Mouse (Mus musculus): ENCODE results near the gene Cdc40. TPM values are rescaled to one million over a fixed set of nuclear protein-coding genes. Genes with fewer than 3 reads are reported as not detected.

Cdc40 gene
- 28.2 and 29.2 TPM in 2 replicates for polyA plus RNA-seq (2015; fragmentation: Nextera tagmentation; extraction: Ambion mirVana)

DNA sequence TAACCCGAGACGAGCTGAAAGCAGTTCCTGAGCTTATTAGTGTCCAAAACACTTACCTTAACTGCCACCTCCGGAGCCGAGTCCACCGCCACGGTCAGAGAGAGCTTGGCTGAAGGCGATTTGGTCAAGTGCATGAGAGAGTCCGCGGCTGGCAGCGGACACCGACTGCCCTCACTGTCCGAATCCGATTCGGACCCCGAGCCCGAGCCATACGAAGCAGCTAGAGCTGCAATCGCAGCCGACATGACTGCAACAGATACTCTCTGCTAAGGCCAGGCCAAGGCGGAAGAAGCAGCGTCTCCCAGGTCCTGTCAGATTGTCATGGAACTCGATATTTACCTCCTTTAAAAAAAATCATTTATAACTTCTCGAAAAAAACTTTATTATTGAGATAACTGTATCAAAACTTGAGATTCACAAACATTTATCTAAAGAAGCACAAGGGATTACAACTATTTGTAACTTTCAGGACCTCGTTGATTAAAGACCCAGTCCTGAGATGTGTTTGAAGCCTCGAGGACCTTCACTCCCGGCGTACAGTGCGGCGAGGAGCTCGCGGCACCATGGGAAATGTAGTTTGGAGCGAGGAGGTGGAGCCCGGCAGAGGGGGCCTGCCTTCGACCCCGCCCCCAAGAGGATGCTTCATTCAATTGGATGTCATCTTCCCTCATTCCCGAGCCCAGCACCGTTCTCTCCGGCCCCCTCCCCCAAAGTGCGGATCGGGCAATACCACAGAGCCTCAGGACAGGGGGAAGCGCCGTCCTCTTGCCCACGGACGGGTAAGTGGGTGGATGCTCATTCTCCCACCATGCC, at the start of gene Cdc40, which contains the start of gene Wasf1:
Gene Cdc40 (minus strand): TSS at position 481 of the 813 bp plus-strand sequence.
Gene Wasf1 (plus strand): TSS at position 645 of the 813 bp plus-strand sequence.
- Histone ChIP-seq H3K4me3 (replicated peaks) (peak within 1 kb of the TSS; percentile 88), H3K27ac (peak within 1 kb of the TSS; percentile 86), H3K9ac (peak within 1 kb of the TSS; percentile 90), H3K36me3 (no peaks in the 10 kb centered on the region), H3K27me3 (replicated peaks) (no peaks in the 10 kb centered on the region), H3K9me3 (no peaks in the 10 kb centered on the region), H3K4me2 (peak within 1 kb of the TSS; percentile 91), H3K4me1 (0 out of 2 replicates have a peak, but pooled peaks cover 5% of the 10 kb centered on the region)
- ATAC-seq (ENCODE audit: insufficient read depth, low FRiP score, low read depth), result peak; percentile 97
- under 1% methylated on average over 44 of the region's 44 CpGs for WGBS

DNA sequence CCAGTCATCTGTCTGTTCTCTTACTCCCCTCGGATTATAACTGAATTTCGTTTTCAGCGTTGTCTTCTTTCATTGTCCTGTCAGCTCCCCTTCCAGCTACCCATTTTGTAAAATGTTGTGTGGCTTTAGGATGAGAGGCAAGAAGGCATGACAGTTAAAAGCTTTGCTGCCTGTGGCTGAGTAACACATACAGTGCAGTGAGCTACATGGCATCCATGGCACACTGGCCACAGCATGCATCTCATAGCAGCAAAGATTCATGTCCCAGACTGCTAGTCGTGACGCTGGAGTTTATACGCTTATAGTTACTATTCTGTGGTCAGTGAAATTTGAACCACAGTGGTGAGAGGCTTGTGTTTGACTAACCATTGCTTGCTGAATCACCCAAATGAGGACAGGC, 36.4 kb upstream of the Cdc40 start:
- H3K4me1 ChIP-seq, result peaks cover 4% of the 10 kb centered on the region; the same call in 1 of the 2 replicates
- 74% methylated on average over 6 of the region's 6 CpGs for WGBS
- no peak overlapping the region for H3K9ac ChIP-seq
- H3K36me3 ChIP-seq, result 0 out of 2 replicates have a peak, but pooled peaks cover 3% of the 10 kb centered on the region
- no peaks in the 10 kb centered on the region for H3K27me3 ChIP-seq (replicated peaks)
- ATAC-seq (ENCODE audit: insufficient read depth, low FRiP score, low read depth), result no peak
- H3K27ac ChIP-seq, result no peak overlapping the region
- H3K4me3 ChIP-seq (replicated peaks), result no peak overlapping the region
- H3K4me2 ChIP-seq, result no peak overlapping the region
- H3K9me3 ChIP-seq, result no peaks in the 10 kb centered on the region

DNA sequence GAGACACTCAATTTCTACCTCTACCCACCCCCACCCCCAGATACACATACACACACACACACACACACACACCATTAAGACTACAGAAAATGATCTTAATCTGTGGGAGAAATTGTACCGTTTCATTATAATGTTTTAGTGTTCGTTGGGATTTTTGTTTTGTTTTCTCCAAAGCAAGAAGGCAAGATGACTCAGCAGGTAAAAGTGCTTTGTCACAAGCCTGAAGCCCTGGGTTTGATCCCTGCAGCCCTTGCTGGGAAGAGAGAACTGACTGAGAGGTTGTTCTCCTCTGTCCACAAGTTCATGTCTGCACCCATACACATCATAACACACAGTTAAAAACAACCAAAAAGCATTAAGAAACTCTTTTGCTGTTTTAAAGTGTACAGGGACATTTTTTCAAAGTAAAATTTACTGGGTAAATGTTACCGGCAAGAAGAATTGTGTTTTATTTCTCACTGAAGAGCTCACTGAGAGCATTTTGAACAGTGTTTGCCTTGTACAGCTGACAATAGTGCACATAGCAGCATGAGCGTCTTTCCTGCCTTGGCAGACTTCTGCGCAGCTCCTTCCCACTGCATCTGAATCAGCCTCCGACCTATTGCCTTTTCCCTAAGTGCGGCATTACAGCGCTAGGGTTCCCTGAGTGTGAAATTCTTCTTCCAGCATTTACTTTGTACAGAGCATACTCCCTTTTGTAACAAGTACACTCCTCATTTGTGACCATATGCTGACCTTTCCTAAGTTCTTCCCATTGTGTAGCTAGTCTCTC, 35.7 kb upstream of the Cdc40 start:
- WGBS, result 87% methylated on average over 8 of the region's 8 CpGs
- no peak overlapping the region for H3K27ac ChIP-seq
- 0 out of 2 replicates have a peak, but pooled peaks cover 3% of the 10 kb centered on the region for H3K36me3 ChIP-seq
- H3K9me3 ChIP-seq, result no peaks in the 10 kb centered on the region
- no peak overlapping the region for H3K4me3 ChIP-seq (replicated peaks)
- peaks cover 4% of the 10 kb centered on the region; the same call in 1 of the 2 replicates for H3K4me1 ChIP-seq
- no peak overlapping the region for H3K9ac ChIP-seq
- no peaks in the 10 kb centered on the region for H3K27me3 ChIP-seq (replicated peaks)
- no peak overlapping the region for H3K4me2 ChIP-seq
- ATAC-seq (ENCODE audit: insufficient read depth, low FRiP score, low read depth), result no peak

DNA sequence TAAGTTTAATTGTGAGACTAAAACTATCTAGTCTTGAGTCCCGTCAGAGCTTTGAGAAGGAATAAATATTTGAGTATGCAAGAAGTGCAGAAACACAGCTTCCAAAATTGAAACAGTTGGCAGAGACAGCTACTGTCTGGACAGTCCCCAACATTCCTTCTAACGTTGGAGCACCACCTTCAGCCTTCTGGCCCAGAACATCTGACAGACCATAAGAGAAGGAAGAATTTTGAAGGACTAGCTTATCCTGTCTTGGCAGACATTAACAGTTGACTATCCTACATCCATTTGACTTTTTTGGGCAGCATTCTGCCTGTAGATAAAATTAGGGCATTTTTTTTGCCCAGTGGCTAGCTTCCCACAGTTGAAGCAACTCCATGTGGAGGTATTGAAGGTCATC, 32.1 kb upstream of the Cdc40 start:
- Histone ChIP-seq H3K36me3 (no peaks in the 10 kb centered on the region), H3K9ac (no peak overlapping the region), H3K4me3 (replicated peaks) (no peak overlapping the region), H3K27me3 (replicated peaks) (no peaks in the 10 kb centered on the region), H3K27ac (no peak overlapping the region), H3K9me3 (no peaks in the 10 kb centered on the region), H3K4me2 (no peak overlapping the region), H3K4me1 (peaks cover 4% of the 10 kb centered on the region; the same call in 1 of the 2 replicates)
- WGBS, result 65% methylated on average over 2 of the region's 2 CpGs
- no peak for ATAC-seq (ENCODE audit: insufficient read depth, low FRiP score, low read depth)

DNA sequence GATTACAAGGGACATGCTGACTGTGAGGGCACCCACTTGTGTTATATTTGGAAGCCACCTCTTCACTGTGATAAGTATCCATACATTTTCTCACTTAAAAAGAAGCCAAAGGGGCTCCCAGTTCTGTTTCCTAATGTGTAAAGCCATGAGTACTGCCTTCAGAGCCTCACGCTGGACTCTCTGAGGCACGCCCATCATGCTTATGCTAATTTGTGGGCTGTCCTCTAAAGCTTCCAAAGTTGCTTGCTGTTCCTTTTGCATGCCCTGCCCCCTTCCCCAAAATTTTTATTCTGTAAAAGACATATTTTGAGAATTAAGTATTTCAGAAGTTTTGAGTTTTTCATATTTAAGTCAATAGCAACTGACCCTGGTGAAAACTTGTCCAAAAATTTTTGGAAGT, 27.7 kb upstream of the Cdc40 start:
- no peaks in the 10 kb centered on the region for H3K9me3 ChIP-seq
- no peak overlapping the region for H3K9ac ChIP-seq
- H3K27me3 ChIP-seq (replicated peaks), result no peaks in the 10 kb centered on the region
- no peak overlapping the region for H3K4me3 ChIP-seq (replicated peaks)
- 71% methylated on average over 2 of the region's 2 CpGs for WGBS
- no peak for ATAC-seq (ENCODE audit: insufficient read depth, low FRiP score, low read depth)
- no peak overlapping the region for H3K4me2 ChIP-seq
- H3K27ac ChIP-seq, result no peak overlapping the region
- no peaks in the 10 kb centered on the region for H3K36me3 ChIP-seq
- no peaks in the 10 kb centered on the region for H3K4me1 ChIP-seq

DNA sequence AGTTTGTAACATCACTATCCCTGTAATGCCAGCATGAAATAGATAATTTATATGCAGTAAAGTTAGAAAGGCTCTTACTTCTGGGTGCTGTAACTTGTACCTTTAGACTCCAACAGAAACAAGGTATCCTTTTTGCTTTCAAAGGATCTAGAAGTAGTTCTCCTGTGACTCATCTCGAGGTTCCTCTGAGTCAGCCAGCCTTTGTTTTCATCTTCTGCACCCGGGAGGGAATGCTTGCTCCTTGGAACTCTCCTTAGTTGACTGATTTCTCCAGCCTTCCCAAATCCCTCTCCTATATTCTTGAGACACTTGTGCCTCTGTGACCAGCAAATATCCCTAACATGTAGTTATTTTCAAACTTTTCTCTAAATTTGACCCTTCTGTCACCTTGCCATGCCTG, 25.5 kb upstream of the Cdc40 start:
- H3K4me3 ChIP-seq (replicated peaks), result no peak overlapping the region
- no peak overlapping the region for H3K9ac ChIP-seq
- no peak overlapping the region for H3K27ac ChIP-seq
- no peaks in the 10 kb centered on the region for H3K9me3 ChIP-seq
- H3K4me1 ChIP-seq, result no peaks in the 10 kb centered on the region
- H3K36me3 ChIP-seq, result no peaks in the 10 kb centered on the region
- no peak for ATAC-seq (ENCODE audit: insufficient read depth, low FRiP score, low read depth)
- WGBS, result 38% methylated on average over 2 of the region's 2 CpGs
- no peak overlapping the region for H3K4me2 ChIP-seq
- H3K27me3 ChIP-seq (replicated peaks), result no peaks in the 10 kb centered on the region

DNA sequence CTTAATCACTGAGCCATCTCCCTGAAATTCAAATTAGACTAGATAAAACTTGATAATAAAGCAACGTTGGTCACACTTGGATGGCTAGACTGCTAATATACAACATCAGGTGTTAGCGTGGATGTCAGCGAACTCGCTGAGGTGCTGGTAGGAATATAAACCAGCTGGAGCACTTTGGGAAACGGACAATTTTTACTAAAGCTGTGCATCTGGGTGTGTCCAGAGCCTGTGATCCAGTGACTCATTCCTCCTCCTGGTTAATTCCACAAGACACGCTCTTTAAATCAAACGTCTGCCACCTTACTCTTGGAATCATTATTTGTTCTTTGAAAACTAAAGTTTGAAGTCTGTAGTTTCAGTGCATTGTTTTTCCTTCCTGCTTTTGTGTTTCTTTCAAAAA, 23.7 kb upstream of the Cdc40 start:
- Histone ChIP-seq H3K4me2 (no peak overlapping the region), H3K27me3 (replicated peaks) (no peaks in the 10 kb centered on the region), H3K4me3 (replicated peaks) (no peak overlapping the region), H3K36me3 (no peaks in the 10 kb centered on the region), H3K9me3 (no peaks in the 10 kb centered on the region), H3K9ac (no peak overlapping the region), H3K27ac (no peak overlapping the region), H3K4me1 (no peaks in the 10 kb centered on the region)
- ATAC-seq (ENCODE audit: insufficient read depth, low FRiP score, low read depth), result no peak
- WGBS, result 71% methylated on average over 7 of the region's 7 CpGs

DNA sequence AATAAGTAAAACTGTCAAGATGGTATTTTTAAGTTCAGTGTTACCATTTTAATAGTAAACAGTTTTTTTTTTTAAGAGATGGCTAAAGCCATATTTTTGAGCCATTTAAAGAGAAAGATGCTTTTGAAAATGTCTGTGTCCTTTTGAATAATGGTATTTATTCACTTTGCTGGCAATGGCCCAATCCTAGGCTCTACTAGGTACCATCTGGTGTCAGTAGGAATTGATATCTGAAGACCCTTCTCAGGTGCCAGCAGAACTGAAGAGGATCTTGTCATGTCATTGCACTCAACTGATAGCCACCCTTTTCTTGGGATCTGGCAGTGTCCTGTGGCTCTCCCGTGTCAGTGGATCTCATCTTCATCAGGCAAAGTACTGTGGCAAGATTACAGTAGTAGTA, 23.0 kb upstream of the Cdc40 start:
- Histone ChIP-seq H3K27me3 (replicated peaks) (no peaks in the 10 kb centered on the region), H3K9ac (no peak overlapping the region), H3K4me3 (replicated peaks) (no peak overlapping the region), H3K36me3 (no peaks in the 10 kb centered on the region), H3K9me3 (no peaks in the 10 kb centered on the region), H3K4me2 (no peak overlapping the region), H3K4me1 (no peaks in the 10 kb centered on the region), H3K27ac (no peak overlapping the region)
- ATAC-seq (ENCODE audit: insufficient read depth, low FRiP score, low read depth), result no peak
- 79% methylated on average over 1 of the region's 1 CpGs for WGBS

DNA sequence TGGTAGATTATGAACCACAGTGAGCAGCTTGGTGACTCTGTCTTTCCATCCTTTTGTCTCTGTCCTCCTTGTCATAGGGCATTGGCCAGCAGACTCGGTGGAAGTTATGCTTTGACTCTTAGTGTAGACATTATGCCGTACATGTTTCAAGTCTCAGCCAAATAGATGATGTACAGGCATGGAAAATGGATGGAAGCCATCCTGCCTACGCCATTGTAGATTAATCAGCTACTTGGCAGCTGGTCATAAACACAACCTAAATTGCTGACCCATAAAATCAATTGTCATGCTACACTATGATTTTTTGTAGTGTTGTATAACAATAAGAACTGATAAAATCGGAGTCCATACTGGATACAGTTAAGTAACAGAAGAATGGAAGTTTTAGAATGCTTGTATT, 18.7 kb upstream of the Cdc40 start:
- H3K4me3 ChIP-seq (replicated peaks), result no peak overlapping the region
- no peaks in the 10 kb centered on the region for H3K27me3 ChIP-seq (replicated peaks)
- no peaks in the 10 kb centered on the region for H3K9me3 ChIP-seq
- 54% methylated on average over 4 of the region's 4 CpGs for WGBS
- ATAC-seq (ENCODE audit: insufficient read depth, low FRiP score, low read depth), result no peak
- no peaks in the 10 kb centered on the region for H3K4me1 ChIP-seq
- H3K36me3 ChIP-seq, result no peaks in the 10 kb centered on the region
- no peak overlapping the region for H3K9ac ChIP-seq
- no peak overlapping the region for H3K4me2 ChIP-seq
- H3K27ac ChIP-seq, result no peak overlapping the region

DNA sequence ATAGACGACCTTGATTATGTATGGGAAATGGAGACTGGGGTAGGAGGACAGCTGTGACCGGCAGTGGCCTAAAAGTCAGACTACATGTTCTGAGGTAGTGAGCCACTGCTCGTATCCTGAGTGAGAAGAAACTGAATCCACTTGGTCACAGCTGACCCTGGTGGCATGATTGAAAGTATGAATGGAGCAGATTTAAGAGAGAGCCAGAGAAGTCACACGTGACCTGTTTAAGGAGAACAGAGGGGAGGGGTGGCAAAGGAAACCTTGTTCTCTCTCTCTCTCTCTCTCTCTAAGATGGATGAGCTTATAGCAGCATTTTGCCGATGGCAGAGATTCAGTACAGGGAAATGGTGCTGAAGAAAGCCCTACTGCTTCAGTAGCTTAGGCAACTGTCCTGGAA, 13.5 kb upstream of the Cdc40 start:
- no peak overlapping the region for H3K27ac ChIP-seq
- no peak overlapping the region for H3K4me2 ChIP-seq
- H3K9me3 ChIP-seq, result no peaks in the 10 kb centered on the region
- ATAC-seq (ENCODE audit: insufficient read depth, low FRiP score, low read depth), result no peak
- H3K4me1 ChIP-seq, result no peaks in the 10 kb centered on the region
- H3K9ac ChIP-seq, result no peak overlapping the region
- H3K27me3 ChIP-seq (replicated peaks), result no peaks in the 10 kb centered on the region
- no peak overlapping the region for H3K4me3 ChIP-seq (replicated peaks)
- 56% methylated on average over 5 of the region's 5 CpGs for WGBS
- no peaks in the 10 kb centered on the region for H3K36me3 ChIP-seq

DNA sequence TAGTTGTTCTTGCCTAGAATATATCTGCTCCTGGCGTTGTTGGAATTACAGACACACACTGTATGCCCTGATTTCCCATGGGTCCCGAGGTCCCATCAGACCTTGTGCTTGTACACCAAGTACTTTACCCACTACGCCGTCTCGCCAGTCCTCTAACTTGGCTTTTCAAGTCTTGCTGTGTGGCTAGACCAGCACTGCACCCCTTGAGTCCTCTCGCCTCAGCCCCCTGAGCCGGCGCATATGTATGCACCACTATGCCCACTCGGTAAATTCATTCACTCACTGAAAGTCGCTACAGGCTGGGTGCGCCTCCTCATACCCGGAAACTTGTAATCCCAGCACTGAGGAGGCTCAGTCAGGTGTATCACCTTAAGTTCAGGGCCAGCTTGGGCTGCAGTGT, 12.7 kb upstream of the Cdc40 start:
- H3K4me1 ChIP-seq, result no peaks in the 10 kb centered on the region
- H3K9ac ChIP-seq, result no peak overlapping the region
- H3K9me3 ChIP-seq, result no peaks in the 10 kb centered on the region
- H3K27me3 ChIP-seq (replicated peaks), result no peaks in the 10 kb centered on the region
- ATAC-seq (ENCODE audit: insufficient read depth, low FRiP score, low read depth), result no peak
- no peak overlapping the region for H3K27ac ChIP-seq
- no peak overlapping the region for H3K4me2 ChIP-seq
- no peaks in the 10 kb centered on the region for H3K36me3 ChIP-seq
- H3K4me3 ChIP-seq (replicated peaks), result no peak overlapping the region
- 91% methylated on average over 12 of the region's 12 CpGs for WGBS

DNA sequence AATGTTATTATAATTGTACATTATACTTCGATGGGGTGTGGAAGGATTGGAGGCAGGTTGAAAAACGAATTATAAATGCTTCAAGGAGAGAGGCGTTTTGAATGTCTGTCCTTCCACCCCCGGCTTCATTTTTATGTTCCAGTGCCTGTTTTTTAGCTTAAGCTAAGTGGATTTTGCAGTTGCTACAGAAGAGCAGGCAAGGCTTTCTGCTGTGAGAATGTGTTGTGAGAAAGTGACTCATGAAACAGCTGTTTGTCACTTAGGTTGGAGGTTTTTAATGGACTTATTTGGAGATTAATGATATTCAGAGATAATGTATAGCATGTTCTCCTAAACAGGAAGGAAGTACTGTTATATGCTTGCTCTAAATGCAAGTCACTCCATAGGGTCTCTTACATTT, 6.0 kb upstream of the Cdc40 start:
- no peak overlapping the region for H3K4me3 ChIP-seq (replicated peaks)
- H3K27me3 ChIP-seq (replicated peaks), result no peaks in the 10 kb centered on the region
- no peak for ATAC-seq (ENCODE audit: insufficient read depth, low FRiP score, low read depth)
- no peaks in the 10 kb centered on the region for H3K36me3 ChIP-seq
- H3K4me1 ChIP-seq, result no peaks in the 10 kb centered on the region
- 78% methylated on average over 4 of the region's 4 CpGs for WGBS
- H3K27ac ChIP-seq, result no peak overlapping the region
- no peaks in the 10 kb centered on the region for H3K9me3 ChIP-seq
- H3K4me2 ChIP-seq, result no peak overlapping the region
- no peak overlapping the region for H3K9ac ChIP-seq
